Mouse (Mus musculus) right cerebral cortex, postnatal 10 days (tissue): ENCODE measurements around the gene Ptges3.
"Not testable (repeated sequence)": the region's sequence is repeated elsewhere in the genome, so short reads cannot be mapped to it uniquely, and the experiment has no call there.

Experiments
- DNase-seq, 2 experiments: peaks; one replicate each; pipeline ENCODE4 v3.0.0; 2021; ENCODE audit warnings: low spot score in 2 of 2

Gene Ptges3

GRCm38 (mm10) chr10:128058601-128059151 is at the start of gene Ptges3:
Gene Ptges3 (plus strand): TSS chr10:128058954.
- DNase-seq: peak; percentile 98

GRCm38 (mm10) chr10:128009735-128010134 is 49.0 kb upstream of the Ptges3 start:
- no peak for DNase-seq

GRCm38 (mm10) chr10:128015068-128015934 is 43.5 kb upstream of the Ptges3 start, which contains the start of gene Prim1:
Gene Prim1 (plus strand): TSS chr10:128015168.
- DNase-seq: peak; percentile 88 to 90

- no peak for DNase-seq
These were observed 36.6 kb upstream of the Ptges3 start for GRCm38 (mm10) chr10:128022196-128022595.

DNA sequence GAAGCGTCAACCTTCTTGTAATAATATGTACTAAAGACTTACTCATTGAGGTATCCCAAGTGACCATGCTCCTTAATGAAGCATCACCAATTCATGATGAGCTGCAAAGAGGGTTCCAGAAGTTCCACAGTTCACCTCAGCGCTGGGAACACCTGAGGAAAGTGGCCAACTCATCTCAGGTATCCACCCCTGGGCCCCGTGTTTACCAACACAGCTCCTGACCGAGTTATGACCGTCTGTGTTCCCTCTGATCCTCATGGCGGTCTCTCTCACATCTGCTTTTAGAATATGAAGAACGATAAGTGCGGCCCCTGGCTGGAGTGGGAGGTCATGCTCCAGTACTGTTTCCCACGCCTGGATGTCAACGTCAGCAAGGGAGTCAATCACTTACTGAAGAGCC is 35.3 kb upstream of the Ptges3 start:
- no peak for DNase-seq

DNA sequence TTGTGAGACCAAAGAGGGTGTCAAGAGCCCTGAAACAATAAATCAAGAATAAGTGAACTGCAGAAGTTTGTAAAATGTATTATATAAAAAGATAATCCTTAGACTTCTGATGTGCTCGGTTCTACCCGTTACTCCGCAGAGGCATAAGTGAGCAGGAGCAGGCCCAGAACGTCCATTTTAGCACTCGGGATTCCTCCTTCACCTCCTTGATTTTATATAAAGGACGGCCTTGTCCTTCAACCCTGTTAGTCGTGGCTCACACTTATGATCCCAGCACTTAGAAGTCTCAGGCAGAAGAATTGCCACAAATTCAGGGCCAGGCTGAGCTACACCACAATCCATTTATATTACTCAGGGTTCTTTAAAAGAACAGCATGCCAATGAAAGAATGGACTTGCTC is 28.8 kb upstream of the Ptges3 start:
- DNase-seq: no peak

GRCm38 (mm10) chr10:128030860-128031259 is 27.9 kb upstream of the Ptges3 start:
- no peak for DNase-seq

DNA sequence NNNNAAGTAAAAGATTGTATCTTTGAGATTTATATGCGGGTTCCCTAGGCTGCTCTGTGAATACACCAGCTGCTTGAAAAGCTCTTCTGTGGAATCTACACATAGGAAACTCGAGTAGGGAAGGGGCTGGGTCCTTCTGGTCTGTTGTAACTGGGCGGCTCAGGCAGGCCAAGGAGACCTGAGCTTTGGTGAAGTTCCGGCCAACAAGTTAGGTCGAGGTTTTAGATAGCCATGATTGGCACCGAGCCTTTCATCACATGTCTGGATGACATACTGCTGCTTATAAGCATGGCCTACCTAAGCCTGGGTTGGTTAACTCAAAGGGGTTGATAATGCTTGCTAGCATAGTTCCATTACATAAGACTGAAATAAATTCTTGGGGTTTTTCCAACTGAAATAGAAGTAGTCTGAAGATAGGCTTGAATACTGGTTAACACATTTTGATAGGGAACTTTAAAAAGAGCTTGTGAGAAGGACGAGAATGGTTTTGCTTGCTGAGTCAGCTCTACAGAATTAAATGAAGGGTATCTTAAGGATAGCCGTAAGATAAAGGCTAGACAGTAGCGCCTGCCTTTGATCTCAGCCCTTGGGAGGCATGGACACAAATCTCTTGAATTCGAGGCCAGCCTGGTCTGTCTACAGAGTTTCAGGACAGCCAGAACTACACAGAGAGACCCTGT is 21.9 kb upstream of the Ptges3 start:
- peak; percentile 40 to 61 for DNase-seq

- DNase-seq: no peak
These were observed 20.8 kb upstream of the Ptges3 start for GRCm38 (mm10) chr10:128037921-128038320.

- DNase-seq: no peak
These were observed 19.6 kb upstream of the Ptges3 start for GRCm38 (mm10) chr10:128039167-128039566.

DNA sequence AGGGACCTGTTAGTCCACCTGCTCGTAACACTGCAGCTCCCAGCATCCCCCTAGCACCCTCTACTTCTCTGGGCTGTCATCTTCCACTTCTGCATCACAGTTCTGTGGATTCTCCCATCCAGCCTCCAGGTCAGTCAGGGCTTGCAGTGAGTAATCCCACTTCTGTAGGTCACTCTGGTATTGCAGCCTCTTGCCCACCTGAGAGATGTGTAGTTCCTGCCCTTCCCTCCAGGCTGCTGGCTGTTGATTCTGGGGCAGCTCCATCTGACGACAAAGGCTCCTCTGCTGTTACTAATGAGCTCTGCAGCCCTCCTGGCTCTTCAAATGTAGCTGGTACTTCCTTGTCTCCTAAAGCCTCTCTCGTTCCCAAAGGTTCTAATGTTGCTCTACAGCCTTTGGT is 18.9 kb upstream of the Ptges3 start:
- DNase-seq: no peak

- DNase-seq: no peak
These were observed 18.5 kb upstream of the Ptges3 start for GRCm38 (mm10) chr10:128040293-128040692.

- no peak for DNase-seq
These were observed 17.1 kb upstream of the Ptges3 start for GRCm38 (mm10) chr10:128041636-128042035.

DNA sequence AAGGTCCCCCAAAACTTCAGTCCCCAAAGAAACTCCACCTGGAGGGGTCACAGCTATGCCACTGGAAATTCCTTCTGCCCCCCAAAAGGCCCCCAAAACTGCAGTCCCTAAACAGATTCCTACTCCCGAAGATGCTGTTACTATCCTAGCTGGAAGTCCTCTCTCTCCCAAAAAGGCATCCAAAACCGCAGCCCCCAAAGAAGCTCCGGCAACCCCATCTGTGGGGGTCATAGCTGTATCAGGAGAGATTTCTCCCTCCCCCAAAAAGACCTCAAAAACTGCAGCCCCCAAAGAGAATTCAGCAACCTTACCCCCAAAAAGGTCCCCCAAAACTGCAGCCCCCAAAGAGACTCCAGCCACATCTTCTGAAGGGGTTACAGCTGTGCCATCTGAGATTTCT is 16.3 kb upstream of the Ptges3 start:
- DNase-seq: no peak

- no peak for DNase-seq
These were observed 15.5 kb upstream of the Ptges3 start for GRCm38 (mm10) chr10:128043041-128043835.

- no peak for DNase-seq
These were observed 10.6 kb upstream of the Ptges3 start for GRCm38 (mm10) chr10:128048157-128048556.

- DNase-seq: no peak
These were observed 9.0 kb upstream of the Ptges3 start for GRCm38 (mm10) chr10:128049741-128050140.

DNA sequence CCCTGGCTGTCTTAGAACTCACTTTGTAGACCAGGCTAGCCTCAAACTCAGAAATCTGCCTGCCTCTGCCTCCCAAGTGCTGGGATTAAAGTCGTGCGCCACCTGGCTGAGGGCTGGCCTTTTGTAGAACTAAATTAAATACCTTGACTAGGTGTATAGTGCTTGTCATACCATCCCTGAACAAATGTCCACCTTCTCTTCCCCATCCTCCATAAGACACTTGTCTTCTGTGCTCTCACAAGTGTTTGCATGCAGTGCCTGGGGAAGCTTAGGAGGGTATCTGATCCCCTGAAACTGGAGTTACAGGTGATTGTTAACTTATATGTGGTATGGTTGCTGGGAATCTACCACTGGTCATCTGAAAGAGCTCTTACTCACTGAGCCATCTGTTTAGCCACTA is 8.4 kb upstream of the Ptges3 start:
- DNase-seq: no peak

DNA sequence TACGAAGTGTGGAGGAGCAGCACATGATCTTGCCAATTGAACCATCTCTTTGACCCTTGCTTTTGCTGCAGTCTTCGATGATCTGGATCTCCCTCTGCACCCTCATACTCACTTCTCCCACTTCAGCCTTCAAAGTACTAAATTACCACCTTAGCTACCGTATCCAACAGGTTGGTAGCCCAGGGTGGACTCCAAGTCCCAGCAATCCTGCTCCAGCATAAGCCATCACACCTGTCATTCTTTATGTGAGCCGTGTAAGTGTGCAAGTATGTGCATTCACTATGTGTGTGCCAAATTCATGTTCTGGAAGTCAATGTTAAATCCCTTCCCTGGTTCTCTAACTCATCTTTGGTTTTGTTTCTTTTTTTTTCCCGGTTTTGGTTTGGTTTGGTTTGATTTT is 7.2 kb upstream of the Ptges3 start:
- no peak for DNase-seq

- DNase-seq: not testable (repeated sequence)
These were observed 6.6 kb upstream of the Ptges3 start for GRCm38 (mm10) chr10:128052136-128052535.

GRCm38 (mm10) chr10:128053001-128053400 is 5.8 kb upstream of the Ptges3 start:
- DNase-seq: no peak

DNA sequence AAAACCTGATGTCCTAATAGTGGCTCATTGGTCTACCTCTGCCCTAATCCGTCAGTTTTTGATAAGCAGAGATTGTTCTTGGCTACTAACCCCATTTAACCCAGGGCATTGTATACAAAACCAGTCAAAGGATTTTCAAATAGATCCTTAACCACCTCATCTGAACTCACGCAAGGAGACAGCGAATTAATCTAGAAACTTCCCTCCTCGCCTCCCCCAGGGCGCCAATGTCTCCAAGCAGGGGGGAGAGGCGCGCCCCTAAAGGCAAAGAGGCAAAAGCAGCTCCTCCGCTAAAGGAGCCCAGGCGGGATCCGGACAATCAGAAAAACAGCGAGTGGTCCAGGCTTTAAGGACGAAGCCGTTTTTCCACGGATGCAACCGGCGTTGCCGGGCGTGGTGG is 570 bp upstream of the Ptges3 start:
- no peak for DNase-seq
